Mouse (Mus musculus): ENCODE data around the gene Btbd9.

- TF ChIP-seq CTCF (IDR thresholded peaks at IDR 0.05; ENCODE audit: control insufficient read depth, insufficient read depth, low read length) (no peak), POLR2A (IDR thresholded peaks at IDR 0.05; ENCODE audit: borderline replicate concordance, control insufficient read depth, low read depth, low read length) (no peak)
These were observed 69.4 kb downstream of the Btbd9 start for GRCm38 (mm10) chr17:30506916-30507315.
